Mouse (Mus musculus) heart, adult 2 months (tissue): ENCODE measurements around the gene Atf4.

ENCODE experiments used
- CTCF ChIP-seq: fragments of 200-600 bp; IDR thresholded peaks from 2 replicates; pipeline ENCODE4 v1.8.1; 2022; ENCODE audit warnings: antibody characterized with exemption, mild to moderate bottlenecking, moderate library complexity
- POLR2A ChIP-seq: fragments of 200-500 bp; IDR thresholded peaks from 2 replicates; pipeline ENCODE4 v1.6.1; 2011; ENCODE audit warnings: mild to moderate bottlenecking, low read depth, low read length, control low read depth; ENCODE audit not compliant: insufficient read depth

DNA sequence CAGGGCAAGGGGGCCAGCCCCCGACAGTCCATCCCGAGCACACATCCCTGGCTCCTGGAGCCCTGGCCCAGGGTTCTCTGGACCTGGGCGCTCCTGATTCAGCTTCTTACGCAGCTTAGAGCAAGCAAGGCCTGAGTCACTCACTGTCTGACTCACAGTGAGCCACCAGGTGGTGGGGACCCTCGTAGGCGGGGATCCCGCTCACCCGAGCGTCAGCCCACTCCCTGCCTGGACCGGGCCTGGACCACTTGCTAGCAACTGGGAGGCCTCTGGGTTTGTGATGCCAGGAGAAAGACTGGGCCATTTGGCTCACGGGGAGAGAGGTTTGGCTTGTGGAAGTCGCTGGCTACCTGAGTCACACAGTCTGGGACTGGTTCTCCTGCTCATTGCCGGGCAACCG, 48.8 kb downstream of the Atf4 start:
- no peak for TF ChIP-seq POLR2A
- TF ChIP-seq CTCF, result no peak
